Mouse (Mus musculus) right cerebral cortex, postnatal 10 days (tissue): ENCODE data around the gene Gm3448.
"Not testable (repeated sequence)": the region's sequence is repeated elsewhere in the genome, so short reads cannot be mapped to it uniquely, and the experiment has no call there.

Source experiments
- DNase-seq, 2 experiments: peaks; one replicate each; pipeline ENCODE4 v3.0.0; 2021; ENCODE audit warnings: low spot score in 2 of 2

Gene Gm3448

GRCm38 (mm10) chr17:15041175-15041729 is at the start of gene Gm3448, which contains the start of the genes Ermard and Tcte3:
Gm3448 (minus strand) TSS chr17:15041537.
Ermard (plus strand) TSS chr17:15041208.
Tcte3 (minus strand) TSS chr17:15041488.
- peak in 1 of 2 experiments; percentile 20 for DNase-seq

- DNase-seq = no peak
These were observed 47.3 kb upstream of the Gm3448 start for GRCm38 (mm10) chr17:15088591-15089001.

- no peak for DNase-seq
These were observed 46.8 kb upstream of the Gm3448 start for GRCm38 (mm10) chr17:15088166-15088565.

- DNase-seq = no peak
These were observed 43.7 kb upstream of the Gm3448 start for GRCm38 (mm10) chr17:15085006-15085405.

DNA sequence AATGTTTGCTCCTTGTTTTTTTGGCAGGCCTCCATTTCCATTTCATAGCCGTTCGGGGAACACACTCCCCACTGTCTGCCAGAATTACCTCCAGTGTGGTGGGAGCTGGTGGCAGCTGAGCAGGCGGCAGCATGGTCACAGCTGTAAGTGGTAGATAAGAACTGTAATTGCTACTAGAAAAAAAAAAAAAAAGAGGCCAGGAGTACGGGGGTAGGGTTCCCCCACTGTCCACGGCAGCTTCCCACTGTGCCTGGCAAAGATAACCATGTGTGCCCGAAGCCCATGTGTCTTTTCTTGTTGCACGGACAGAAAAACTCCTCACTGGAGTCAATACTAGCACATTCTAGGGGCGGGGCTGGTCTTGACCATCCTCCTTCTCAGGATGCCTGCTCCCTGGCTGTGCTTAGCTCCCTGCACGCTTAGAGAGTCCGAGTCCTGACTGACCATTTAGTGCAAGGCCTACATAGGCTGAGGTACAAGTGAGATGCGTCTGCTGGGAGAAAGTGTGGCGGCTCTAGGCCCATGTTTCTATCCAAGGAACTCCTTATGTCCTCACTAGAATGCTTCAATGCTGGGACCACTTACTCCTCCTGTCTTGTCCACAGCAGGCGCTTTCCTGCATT is 43.0 kb upstream of the Gm3448 start:
- DNase-seq = no peak

DNA sequence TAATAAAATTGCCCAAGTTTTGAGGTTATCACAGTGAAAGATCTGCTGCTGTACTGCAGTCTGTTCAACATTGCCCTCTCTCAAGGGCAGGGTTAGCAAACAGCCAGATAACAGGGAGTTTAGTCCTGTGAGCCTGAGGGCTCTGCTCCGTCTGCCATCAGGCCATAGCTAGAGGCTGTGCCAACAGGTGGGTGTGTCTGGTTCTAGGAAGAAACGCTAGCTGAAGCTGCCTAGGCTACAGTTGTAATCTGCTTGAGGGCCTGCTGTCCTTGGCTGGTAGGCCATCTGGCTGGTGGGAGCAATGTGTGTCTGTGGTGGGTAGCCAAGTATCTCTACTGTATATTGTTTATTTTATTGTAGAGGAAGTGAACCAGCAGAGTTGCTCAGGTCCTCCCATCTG is 36.2 kb upstream of the Gm3448 start:
- peak in 1 of 2 experiments; percentile 40 for DNase-seq

DNA sequence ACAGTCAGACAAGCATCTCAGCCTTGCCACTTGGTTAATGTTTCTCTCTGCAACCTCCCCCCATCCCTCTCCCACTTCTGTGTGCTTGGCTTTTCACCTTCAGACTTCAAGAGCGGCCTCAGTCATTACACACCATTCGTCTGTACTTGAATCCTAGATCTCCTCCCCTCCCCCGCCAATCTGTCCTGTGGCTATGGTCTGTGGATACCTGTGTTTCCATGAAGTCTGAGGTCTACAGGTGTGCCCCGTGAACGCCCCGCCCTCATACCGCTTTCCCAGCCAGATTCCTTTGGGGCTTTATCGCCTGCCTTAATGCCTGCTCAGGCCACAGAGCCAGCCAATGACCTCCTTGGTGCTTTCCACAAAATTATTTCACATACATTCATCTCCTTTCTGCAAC is 33.7 kb upstream of the Gm3448 start:
- DNase-seq = no peak

DNA sequence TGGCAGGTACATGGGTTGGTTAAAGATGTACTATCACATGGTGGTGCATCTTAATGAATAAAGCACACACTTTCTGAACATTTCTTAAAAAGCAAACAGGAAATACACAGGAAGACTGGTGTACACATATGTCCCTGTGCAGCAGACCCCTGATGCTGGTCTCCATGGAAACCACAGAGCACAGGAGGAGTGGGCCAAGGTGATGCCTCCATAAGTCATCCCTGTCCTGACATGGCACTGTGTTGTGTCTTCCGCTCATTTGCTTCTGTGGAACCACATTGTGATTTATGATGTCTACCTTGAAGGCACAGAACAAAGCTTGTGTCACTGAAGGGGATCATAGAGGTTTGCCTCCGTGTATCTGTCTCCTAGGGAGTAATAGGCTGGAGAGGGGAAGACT is 30.9 kb upstream of the Gm3448 start:
- DNase-seq = no peak

DNA sequence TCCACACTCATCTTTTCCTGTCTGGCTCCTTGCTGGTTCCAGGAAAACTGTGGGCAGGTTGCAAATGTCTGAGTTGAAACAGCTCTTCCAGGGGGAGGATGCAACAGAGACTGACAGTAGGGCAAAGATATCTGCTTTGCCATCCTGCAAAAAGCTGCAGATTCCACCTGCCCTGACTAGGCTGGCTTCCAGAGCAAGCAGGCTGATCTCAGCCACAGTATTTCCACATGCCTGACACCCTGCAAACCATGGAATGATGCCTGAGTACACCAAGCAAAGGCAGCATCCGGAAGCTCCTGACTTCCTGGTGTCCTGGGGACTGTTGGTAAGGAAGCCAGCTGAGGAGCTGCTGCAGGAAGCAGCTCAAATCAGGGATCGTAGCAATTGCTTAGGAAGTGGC is 27.8 kb upstream of the Gm3448 start:
- peak in 1 of 2 experiments; percentile 29 for DNase-seq

GRCm38 (mm10) chr17:15068040-15068792 is 26.9 kb upstream of the Gm3448 start:
- DNase-seq = peak in 1 of 2 experiments; percentile 18

GRCm38 (mm10) chr17:15066911-15067310 is 25.6 kb upstream of the Gm3448 start:
- DNase-seq = peak in 1 of 2 experiments; percentile 22

DNA sequence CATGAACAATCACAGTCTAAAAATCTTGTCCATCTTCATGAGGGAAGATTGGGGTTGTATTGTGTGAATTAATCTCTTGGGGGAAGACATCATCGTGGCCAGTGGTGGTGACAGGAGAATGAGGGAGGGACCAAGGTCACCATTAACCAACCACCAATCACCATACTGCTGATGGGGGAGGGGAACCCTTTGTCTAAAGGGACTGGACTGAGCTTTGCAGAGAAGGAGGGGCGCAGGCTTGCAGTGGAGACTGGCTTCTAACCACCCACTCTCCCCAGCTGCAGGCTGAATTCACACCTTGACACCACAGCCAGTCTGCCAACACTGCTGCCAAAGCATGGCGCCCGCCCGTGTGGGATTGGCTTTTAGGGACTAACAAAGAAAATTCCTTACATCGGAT is 24.7 kb upstream of the Gm3448 start:
- DNase-seq = peak; percentile 42 to 52

DNA sequence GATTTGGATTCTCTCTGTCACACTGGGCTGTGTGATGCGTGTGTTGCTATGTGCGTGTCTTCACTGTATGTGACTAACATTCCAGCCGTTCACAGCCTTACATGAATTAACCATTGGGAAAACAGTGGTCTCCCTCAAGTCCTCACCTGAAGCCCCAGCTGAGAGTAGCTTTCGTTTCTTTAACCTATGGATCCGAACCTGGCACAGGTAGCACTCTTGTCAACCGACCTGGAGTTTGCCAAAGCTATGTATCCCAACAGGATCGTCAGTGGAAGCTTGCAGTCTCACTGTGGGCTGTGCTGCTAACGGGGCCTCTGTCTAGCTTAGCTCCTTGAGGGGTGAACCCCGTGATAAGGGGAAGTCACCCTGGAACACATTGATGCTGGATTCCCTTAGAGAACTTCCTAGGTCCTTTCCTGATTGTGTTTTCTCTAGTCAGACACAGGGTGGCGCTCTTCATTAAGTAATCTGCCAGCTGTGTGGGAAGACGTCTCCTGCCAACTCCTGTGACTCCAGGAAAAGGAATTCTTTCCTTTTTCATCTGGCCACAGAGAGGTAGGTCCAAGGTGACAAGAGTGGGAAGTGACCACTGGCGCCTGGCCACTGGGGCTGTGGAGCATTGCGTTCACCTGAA is 24.2 kb upstream of the Gm3448 start:
- DNase-seq = peak; percentile 77 to 85

GRCm38 (mm10) chr17:15060356-15060755 is 19.0 kb upstream of the Gm3448 start:
- DNase-seq = peak in 1 of 2 experiments; percentile 4

GRCm38 (mm10) chr17:15059646-15060045 is 18.3 kb upstream of the Gm3448 start:
- DNase-seq = peak in 1 of 2 experiments; percentile 11

- DNase-seq = peak in 1 of 2 experiments; percentile 14
These were observed 16.8 kb upstream of the Gm3448 start for GRCm38 (mm10) chr17:15058161-15058591.

GRCm38 (mm10) chr17:15055925-15056324 is 14.6 kb upstream of the Gm3448 start:
- peak; percentile 61 to 70 for DNase-seq

GRCm38 (mm10) chr17:15053829-15054200 is 12.5 kb upstream of the Gm3448 start:
- DNase-seq = peak; percentile 13 to 21

DNA sequence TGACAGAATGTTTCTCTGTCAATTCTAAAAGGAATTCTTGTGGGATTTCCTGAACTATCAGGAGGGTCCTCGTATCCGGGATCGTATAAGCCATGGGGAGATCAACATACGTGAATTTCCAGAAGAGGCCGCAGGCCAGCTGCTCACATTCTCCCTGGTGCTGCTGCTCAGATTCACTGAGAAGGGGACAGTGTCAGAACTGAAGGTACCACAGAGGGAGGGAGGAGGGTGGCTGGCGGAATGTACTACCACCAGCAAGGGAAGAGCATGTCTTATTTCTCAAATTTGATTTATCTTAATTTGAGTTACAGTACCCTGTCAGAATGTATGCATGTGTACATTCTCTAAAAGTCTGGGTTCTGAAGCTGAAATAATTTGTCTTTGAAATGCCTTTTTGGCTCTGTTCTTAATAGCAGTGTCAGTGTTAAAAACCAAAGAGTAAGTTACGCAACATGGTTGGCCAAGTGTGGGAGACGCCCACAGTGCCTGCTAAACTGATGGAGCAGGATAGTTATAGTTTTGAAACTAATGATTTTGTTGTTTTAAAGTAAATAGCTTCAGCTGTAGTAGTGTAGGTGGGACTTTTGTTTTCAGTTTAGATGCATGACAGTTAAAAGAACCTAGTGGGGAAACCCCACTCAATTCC is 12.0 kb upstream of the Gm3448 start:
- peak; percentile 10 to 12 for DNase-seq

DNA sequence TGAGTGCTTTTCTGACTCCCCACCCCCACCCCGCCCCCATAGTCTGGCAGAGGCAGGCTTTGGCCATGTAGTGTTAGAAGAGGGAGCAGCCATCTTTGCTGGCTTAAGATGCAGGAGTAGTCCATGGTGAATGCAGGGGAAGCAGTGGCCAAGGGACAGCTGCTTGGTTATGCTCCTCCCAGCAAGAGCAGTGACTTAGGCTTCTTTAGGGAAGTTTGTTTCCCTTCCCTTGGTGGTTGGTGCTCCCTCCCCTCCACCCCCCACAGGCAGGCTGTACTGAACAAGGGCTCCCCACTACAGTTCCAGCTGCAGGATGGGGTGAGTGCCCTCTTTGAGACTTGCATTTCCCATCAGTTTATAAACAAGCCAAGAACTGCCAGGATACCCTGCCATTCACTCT is 11.4 kb upstream of the Gm3448 start:
- peak in 1 of 2 experiments; percentile 4 for DNase-seq

GRCm38 (mm10) chr17:15050338-15050737 is 9.0 kb upstream of the Gm3448 start:
- DNase-seq = not testable (repeated sequence)

DNA sequence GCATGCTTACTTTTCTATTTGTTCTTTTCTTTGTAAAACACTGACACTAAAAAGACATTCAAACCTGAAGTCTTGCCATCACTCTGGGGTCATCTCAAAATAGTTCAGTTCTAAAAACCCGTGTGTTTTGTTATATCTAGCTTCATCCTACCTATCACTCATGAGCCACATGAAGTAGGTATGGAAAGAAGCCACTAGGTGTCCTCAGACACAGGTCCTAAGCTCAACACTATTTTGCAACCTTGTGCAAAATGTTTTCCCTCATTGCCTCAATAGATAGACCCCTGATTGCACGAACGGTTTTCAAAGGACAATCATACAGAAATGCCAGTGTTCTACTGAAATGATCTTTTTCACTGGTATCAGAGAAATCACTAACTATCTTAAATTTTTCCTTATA is 882 bp downstream of the Gm3448 start:
- not testable (repeated sequence) for DNase-seq
